ENCODE assay signal across 18 mouse cellular contexts in genomic region chr7:129091441-129091840, GRCm38 (mm10).
"Had no signal": no experiment of that assay in that cellular context is flagged by ENCODE, and none has a peak within 500 bp of the region (broad histone marks: within the 10 kb centered on the region; RNA-seq: fewer than 3 reads in every experiment).

No protein-coding gene starts in this region.

- H3K4me3 ChIP-seq: liver, embryonic 15.5 days; lung, embryonic 15.5 days; megakaryocyte, embryonic 14.5 days; midbrain, embryonic 13.5 days; neural tube, embryonic 12.5 days; stomach, embryonic 15.5 days had no signal

- ATAC-seq: liver, postnatal 0 days; lung, postnatal 0 days; midbrain, embryonic 13.5 days had no signal

- DNase-seq: liver, postnatal 0 days; lung, adult 2 months; lung, postnatal 14 days; lung, postnatal 36 days; right cerebral cortex, postnatal 14 days; thymus, adult 2 months; thymus, postnatal 25 days; thymus, postnatal 4 days had no signal

- H3K36me3 ChIP-seq: liver, embryonic 15.5 days; lung, embryonic 15.5 days; midbrain, embryonic 13.5 days; neural tube, embryonic 12.5 days; stomach, embryonic 15.5 days had no signal

- H3K27ac ChIP-seq: liver, embryonic 15.5 days; lung, embryonic 15.5 days; macrophage; midbrain, embryonic 13.5 days; neural tube, embryonic 12.5 days; stomach, embryonic 15.5 days; stomach, postnatal 0 days had no signal

- H3K27me3 ChIP-seq: liver, embryonic 15.5 days; lung, embryonic 15.5 days; megakaryocyte, embryonic 14.5 days; midbrain, embryonic 13.5 days; neural tube, embryonic 12.5 days; stomach, embryonic 15.5 days had no signal

- H3K4me2 ChIP-seq: liver, embryonic 15.5 days; lung, embryonic 15.5 days; midbrain, embryonic 11.5 days; midbrain, embryonic 13.5 days; neural tube, embryonic 12.5 days; stomach, embryonic 15.5 days had no signal

- H3K4me1 ChIP-seq: liver, embryonic 15.5 days; lung, embryonic 15.5 days; megakaryocyte, embryonic 14.5 days; stomach, embryonic 15.5 days had no signal

- H3K9me3 ChIP-seq: liver, embryonic 15.5 days; lung, embryonic 15.5 days; midbrain, embryonic 13.5 days; neural tube, embryonic 12.5 days; stomach, embryonic 15.5 days had no signal

- H3K9ac ChIP-seq: liver, embryonic 15.5 days; liver, postnatal 0 days; lung, embryonic 15.5 days; midbrain, embryonic 13.5 days; neural tube, embryonic 12.5 days; stomach, embryonic 15.5 days had no signal
